Mouse (Mus musculus) frontal cortex, postnatal 10 days (tissue): ENCODE measurements around the gene Ppy.
A peak's percentile ranks its signal among the peaks of the same experiment; 100 is the strongest.

Source experiments
- DNase-seq, 2 experiments: peaks; one replicate each; pipeline ENCODE4 v3.0.0; 2022; ENCODE audit warnings: low spot score in 2 of 2, mixed read lengths in 1 of 2

Ppy gene

GRCm38 (mm10) chr11:102087931-102088898 is 12.9 kb downstream of the Ppy start, which contains the start of gene Mpp2:
Mpp2 (minus strand) TSS chr11:102088515.
- DNase-seq, result peak; percentile 60 to 70

DNA sequence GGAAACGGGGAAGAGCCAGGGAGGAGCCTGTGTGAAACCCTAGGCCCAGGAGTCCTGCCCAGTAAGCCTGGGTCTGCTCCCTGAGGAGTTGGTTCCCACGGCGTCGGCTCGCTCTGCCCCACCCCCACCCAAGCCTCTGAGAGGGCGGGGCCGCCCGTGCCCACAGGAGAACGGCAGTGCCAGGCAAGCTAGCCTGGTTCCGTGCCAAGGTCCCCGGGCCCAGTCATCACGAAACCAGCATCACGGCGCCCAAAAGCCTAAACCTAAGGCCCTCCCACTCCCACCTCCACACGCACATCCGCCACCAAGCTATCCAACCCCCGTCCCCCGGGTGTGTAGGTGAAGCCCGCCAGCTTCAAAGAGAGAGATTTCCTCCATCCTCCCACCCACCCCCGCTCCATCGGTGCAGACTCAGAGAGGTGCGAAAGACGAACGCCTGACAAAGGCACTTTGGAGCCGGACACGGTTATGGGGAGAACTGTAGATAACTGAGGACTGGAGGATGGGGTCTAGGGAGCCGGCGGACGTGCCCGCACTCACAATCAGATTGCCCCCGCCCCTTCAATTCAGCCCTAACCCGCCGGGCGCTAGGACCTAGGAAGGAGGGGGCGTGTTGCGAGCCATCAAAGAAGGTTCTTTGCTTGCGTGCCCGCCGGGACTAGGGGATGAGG is 13.9 kb downstream of the Ppy start:
- peak; percentile 81 to 84 for DNase-seq

- peak; percentile 70 to 84 for DNase-seq
Observed at GRCm38 (mm10) chr11:102086331-102086730, 14.8 kb downstream of the Ppy start.

DNA sequence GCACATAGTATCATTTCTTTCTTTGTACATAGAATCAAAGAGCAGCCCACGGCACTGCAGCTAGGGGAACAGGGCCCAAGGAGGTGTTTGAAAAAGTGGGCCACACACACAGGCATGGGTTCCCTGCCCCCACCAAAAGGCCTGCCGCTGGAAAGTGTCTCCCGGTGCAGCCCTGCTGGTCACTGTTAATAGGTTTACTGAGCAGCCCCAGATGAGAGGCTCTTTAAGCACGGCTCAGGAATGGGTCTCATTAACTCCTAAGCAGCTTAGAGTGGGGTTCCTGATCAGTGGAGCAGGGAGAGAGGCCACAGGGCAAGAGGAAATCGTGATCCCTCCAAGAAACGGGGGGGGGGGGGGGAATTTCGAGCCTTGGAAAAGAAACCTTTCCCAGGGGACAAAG is 17.0 kb downstream of the Ppy start:
- no peak for DNase-seq

DNA sequence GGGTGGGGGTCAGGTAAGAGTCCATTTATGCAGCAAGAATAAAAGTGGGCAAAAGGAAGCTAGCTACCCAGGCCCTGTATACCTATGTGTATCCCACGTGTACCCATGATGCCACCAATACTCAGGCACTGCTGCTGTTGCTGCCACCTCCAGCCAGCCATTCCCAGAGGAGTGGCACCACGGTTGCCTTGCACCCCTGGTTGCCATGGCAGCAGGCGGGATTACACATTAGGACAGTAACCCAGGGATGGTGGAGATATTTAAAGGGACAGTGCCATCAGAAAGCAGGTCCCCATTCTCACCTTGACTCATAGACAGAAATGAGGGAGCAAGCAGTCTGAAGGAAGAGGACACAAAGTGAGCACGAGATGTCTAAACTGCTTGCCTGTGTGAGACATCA is 17.9 kb downstream of the Ppy start:
- DNase-seq, result no peak

- DNase-seq, result peak; percentile 81 to 85
Observed at GRCm38 (mm10) chr11:102082322-102082721, 18.8 kb downstream of the Ppy start.

DNA sequence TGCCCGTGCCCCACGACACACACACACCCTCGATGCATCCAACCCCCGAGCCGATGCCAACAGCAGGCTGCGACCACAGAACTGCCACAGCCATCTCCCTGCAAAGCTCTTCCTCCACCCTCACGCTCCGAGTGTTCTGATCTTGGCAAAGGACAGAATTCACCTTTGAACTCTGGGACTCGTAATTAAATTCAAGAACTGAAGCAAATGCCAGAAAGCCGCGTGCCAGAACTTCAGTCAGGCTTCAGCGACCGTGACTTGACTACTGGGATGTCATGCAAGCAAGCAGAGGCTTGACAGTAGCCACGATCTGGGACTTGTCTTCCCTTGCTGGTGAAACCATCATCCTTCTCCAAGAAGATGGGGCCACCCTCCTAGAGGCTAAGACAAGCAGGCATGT is 27.4 kb downstream of the Ppy start:
- DNase-seq, result no peak

DNA sequence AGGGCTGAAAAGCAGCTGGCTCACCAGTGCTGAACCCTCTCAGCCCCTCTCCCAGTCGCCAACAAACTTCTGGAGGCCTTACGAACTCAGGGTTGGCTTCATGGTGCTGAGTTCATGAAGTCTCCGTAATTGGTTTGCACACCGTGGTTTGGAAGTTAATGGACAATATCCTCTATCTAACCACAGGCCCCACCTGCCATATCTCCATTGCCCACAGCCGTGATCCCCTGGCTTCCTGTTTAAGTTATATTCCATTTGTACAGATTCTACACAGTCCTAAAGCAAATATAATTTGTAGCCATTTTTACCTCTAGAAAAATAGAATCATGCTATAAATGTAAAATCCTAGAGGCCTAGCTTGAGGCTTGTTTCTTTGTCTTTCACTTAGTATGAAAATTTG is 28.4 kb downstream of the Ppy start:
- DNase-seq, result no peak

GRCm38 (mm10) chr11:102070426-102070825 is 30.7 kb downstream of the Ppy start:
- no peak for DNase-seq

- no peak for DNase-seq
Observed at GRCm38 (mm10) chr11:102069633-102070032, 31.5 kb downstream of the Ppy start.

GRCm38 (mm10) chr11:102068969-102069368 is 32.1 kb downstream of the Ppy start:
- no peak for DNase-seq

DNA sequence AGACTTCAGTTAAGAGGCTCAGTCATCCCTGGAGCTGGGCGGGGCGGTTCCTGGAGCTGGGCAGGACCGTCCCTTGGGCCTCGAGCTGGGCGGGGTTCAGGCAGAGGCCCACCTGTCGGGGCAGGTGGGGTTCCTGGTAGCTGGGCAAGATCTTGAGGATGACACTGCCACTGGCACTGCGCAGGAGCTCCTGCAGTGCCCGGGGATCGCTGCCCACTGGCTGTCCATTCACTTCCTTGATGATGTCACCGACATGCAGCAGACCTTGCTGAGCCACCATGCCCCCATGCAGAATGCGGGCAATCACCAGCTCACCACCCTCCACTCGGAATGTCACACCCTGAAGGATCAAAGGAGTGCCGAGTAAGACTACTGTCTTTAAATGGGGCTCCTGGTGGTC is 38.0 kb downstream of the Ppy start:
- DNase-seq, result no peak

DNA sequence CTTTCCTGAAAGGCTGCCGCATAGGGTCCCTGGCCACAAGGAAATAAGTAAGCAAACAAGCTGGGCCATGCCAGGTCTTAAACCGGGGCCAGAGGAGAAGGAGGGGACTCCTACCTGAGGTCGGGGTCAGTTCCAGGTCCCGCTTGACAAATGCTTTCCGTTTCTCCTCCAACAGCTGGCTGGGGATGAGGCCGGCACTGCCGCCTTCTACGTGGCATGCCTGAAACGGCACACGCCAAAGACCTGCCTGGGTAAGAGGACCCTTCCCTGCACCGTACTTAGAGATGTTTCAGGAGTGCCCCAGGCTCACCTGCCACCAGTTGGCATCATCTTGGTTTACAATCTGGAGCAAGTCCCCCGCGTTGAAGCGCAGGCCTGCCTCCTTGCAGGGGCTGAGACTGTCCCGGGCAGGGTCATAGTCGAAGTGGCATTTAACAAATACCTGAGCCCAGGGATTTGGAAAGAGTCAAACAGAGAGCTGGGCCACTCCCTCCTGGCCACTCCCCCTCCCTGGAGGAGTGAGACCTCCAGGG is 39.1 kb downstream of the Ppy start:
- DNase-seq, result no peak

- DNase-seq, result peak; percentile 60 to 78
Observed at GRCm38 (mm10) chr11:102061236-102061940, 39.7 kb downstream of the Ppy start.

DNA sequence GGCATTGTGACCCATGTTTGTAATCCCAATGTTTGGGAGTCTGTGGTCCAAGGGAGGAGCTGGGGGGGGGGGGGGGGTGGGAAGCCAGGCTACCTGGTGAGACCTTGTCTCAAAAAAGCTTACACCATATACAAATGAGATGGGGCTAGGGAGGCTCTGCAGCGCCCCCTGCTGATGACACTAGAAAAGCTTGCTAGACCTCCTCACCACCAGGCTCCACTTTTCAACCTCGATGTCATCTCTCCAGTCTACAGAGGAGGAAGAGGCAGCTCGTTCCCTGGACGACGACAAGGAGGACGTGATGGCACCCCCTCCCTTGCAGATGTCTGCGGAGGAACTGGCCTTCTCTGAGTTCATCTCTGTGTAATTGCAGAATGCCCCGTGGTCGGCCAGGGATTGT is 47.3 kb downstream of the Ppy start:
- no peak for DNase-seq

DNA sequence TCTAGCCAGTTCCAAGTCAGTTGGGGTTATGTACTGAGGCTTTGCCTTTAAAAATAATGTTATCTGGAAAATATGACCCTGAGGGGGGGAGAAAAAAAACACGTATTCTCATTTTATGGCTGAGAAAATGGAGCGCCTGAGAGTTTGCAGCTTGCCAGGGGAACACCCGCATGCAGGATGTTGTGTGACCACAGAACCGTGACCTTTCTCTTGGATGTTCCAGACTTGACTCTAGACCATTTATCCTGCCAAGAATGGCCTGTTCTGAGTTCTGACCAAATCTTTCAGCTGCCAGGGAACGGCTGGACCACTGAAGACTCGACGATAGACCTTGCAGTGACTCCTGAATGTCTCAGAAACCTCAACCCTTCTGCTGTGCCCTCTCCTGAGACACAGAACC is 47.9 kb downstream of the Ppy start:
- DNase-seq, result no peak

DNA sequence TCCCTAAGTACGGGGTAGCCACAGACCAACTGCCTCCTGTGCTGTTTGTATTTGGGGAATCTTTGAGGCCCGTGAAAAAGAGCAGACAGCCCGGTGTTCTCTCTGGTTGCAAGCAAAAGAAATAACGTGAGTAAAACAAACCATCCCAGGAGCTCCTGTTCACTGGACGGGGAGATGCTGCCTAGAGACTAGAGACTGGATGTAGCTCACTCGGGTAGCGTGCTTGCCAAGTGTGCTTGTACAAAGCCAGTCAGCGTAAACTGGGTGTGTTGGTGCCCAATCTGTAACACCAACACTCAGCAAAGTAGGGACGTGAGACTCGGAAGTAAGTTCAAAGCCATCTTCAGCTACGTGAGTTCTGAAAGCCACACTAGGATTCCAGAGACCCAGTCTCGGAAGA is 48.4 kb downstream of the Ppy start:
- no peak for DNase-seq

DNA sequence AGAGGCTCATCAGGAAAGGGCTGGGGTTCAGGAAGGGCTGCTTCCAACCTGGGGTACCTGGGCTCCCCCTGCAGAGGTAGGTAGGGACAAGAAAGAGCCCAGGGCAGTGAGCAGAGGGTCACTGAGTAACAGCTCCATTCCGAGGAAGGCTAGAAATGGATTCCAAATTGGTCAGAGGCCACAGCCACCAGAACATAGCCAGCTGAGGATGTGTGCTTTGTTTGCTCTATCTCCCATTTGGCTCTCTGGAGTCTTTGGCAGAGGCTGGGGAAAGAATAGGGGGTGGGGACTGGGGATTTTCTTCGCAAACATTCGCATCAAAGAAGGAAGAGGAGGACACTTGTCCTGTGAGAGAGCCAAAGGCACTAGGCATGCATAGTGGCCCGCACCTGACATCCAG is 49.2 kb downstream of the Ppy start:
- no peak for DNase-seq

DNA sequence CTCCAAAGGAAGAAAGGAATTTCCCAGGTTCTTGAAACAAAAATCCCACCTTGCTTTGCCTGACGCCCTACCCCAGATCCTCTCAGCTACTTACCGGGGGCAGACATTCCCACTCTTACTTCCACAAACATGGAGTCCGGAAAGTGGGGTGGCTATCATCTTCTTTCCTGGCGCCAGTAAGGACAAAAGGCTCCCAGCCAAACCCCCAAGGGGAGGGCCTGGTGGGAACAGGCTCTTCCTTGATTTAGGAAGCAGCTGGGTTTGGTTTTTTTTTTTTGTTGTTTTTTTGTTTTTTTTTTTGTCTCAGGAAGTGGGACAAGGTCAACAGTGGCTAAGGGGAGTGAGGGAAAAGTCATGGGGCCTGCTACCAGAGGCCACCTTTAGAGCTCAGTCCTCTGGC is 49.6 kb downstream of the Ppy start:
- no peak for DNase-seq
